Mouse (Mus musculus): Measurements from ENCODE around the gene Itih5.

Gene Itih5

DNA sequence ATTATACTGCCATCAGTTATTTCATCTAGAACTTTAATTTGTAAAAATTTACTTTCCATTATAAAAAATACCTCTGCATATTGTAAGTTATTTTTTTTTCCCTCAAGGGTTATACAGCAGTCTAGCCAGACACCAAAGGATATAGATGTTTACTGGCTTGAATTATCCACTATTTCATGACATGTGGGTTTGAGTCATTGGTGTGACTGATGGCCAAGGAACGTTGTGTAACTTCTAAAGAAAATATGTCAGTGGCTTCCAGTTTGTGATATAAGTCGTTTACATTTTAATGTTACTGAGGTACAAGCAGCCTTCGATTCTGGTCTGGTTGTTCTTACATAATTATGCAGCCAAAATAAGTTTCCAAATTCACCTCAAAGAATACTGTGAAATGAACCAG, 151.5 kb downstream of the Itih5 start:
- no peak for DNase-seq (ENCODE audit: extremely low spot score, low read depth, low spot score)

All from hindlimb bud, embryonic 11.5 days (tissue).